In genomic region chr6:108306240-108306639, GRCm38 (mm10) we compare ENCODE assay signal across 8 mouse cellular contexts.
DNase-seq lines count a peak whose midpoint lies in the region; ATAC-seq and TF ChIP-seq lines count a peak whose summit lies in the region.

No protein-coding gene starts in this region.

- H3K79me2 ChIP-seq in heart, adult 2 months (replicated peaks; ENCODE audit: control insufficient read depth, insufficient read depth, low read length), result no peaks in the 10 kb centered on the region; the same call in 1 of the 2 replicates

- TF ChIP-seq EP300 in heart, adult 2 months (IDR thresholded peaks at IDR 0.05; ENCODE audit: insufficient read depth, low read depth, low read length), result peak; percentile 66

- H3K27ac ChIP-seq in heart, adult 2 months, result peak overlapping the region; percentile 80
- peak overlapping the region; percentile 85 for H3K27ac ChIP-seq in kidney, postnatal 0 days

- intact Hi-C loops in heart, adult 2 months (cut with DNase I), result loop anchor here (1.0 to 5.0 kb wide), 4 partner anchors 23 to 119 kb away; partner anchors contain the start of genes Itpr1 and Sumf1
- intact Hi-C loops in left cerebral cortex, postnatal 36 days (cut with DNase I), result no loop called here

- H3K27me3 ChIP-seq in heart, adult 2 months (ENCODE audit: control insufficient read depth, insufficient read depth, low read length), result no peaks in the 10 kb centered on the region
- no peaks in the 10 kb centered on the region for H3K27me3 ChIP-seq in kidney, postnatal 0 days (ENCODE audit: insufficient read depth, low read length)

- DNase-seq in Muller cell, postnatal 12 days (ENCODE audit: inconsistent ontology term), result peak; percentile 42
- DNase-seq in adrenal gland, postnatal 25 days, result peak; percentile 41
- DNase-seq in heart, adult 2 months, result peak; percentile 72 to 73
- peak; percentile 87 for DNase-seq in kidney, postnatal 0 days (ENCODE audit: low spot score)
- peak; percentile 44 for DNase-seq in lung, postnatal 14 days
- DNase-seq in B cell, adult 2 months, result no peak
- no peak for DNase-seq in left cerebral cortex, postnatal 36 days (ENCODE audit: low spot score in 2 of 2)

- peak; percentile 44; the same call in 1 of the 2 replicates for TF ChIP-seq POLR2A in heart, adult 2 months (IDR thresholded peaks at IDR 0.05; ENCODE audit: insufficient read depth, low read depth, low read length)

- H3K36me3 ChIP-seq in heart, adult 2 months (ENCODE audit: control insufficient read depth, insufficient read depth, low read length), result peaks cover 3% of the 10 kb centered on the region; the same call in 1 of the 2 replicates
- no peaks in the 10 kb centered on the region for H3K36me3 ChIP-seq in kidney, postnatal 0 days (ENCODE audit: insufficient read depth, low read length)

- H3K4me1 ChIP-seq in heart, adult 2 months (ENCODE audit: control insufficient read depth, insufficient read depth, low read length), result peaks cover 14% of the 10 kb centered on the region
- H3K4me1 ChIP-seq in kidney, postnatal 0 days (replicated peaks; ENCODE audit: insufficient read depth, low read length), result peaks cover 3% of the 10 kb centered on the region; the same call in 1 of the 2 replicates

- no peak for TF ChIP-seq CTCF in heart, adult 2 months (IDR thresholded peaks at IDR 0.05)
- TF ChIP-seq CTCF in kidney, postnatal 0 days (IDR thresholded peaks at IDR 0.05; ENCODE audit: low read depth), result peak; percentile 20; the same call in 1 of the 2 replicates

- H3K4me2 ChIP-seq in kidney, postnatal 0 days (ENCODE audit: low read length), result peak overlapping the region; percentile 43

- H3K9ac ChIP-seq in heart, adult 2 months (ENCODE audit: low read depth, low read length), result peak overlapping the region; percentile 23
- H3K9ac ChIP-seq in kidney, postnatal 0 days (ENCODE audit: low read depth, low read length), result 0 out of 2 replicates have a peak overlapping the region, but pooled peaks have one; percentile 27

- H3K4me3 ChIP-seq in heart, adult 2 months, result peak overlapping the region; percentile 45
- H3K4me3 ChIP-seq in kidney, postnatal 0 days (replicated peaks; ENCODE audit: low read depth, low read length), result no peak overlapping the region

- no peaks in the 10 kb centered on the region for H3K9me3 ChIP-seq in kidney, postnatal 0 days (replicated peaks; ENCODE audit: low read length)

- WGBS in heart, adult 2 months, result 7% methylated on average over 11 of the region's 11 CpGs
- WGBS in kidney, postnatal 0 days, result 35% methylated on average over 11 of the region's 11 CpGs

- ATAC-seq in kidney, postnatal 0 days (replicated peaks; ENCODE audit: low FRiP score, low read depth), result 0 out of 2 replicates have a peak, but pooled peaks have one; percentile 55
- ATAC-seq in inflammation-experienced regulatory T-cells, adult 6 months, result no peak

Comparison
In these comparisons a context has a peak if more than half of its experiments do, and no peak if none do; other contexts are left out.
1. DNase-seq: peak in Muller cell, postnatal 12 days (single experiment), adrenal gland, postnatal 25 days (single experiment), heart, adult 2 months (2 of 2), kidney, postnatal 0 days (single experiment) and lung, postnatal 14 days (single experiment); none in B cell, adult 2 months (0 of 2) and left cerebral cortex, postnatal 36 days (0 of 2).